Mouse (Mus musculus) midbrain, embryonic 15.5 days (tissue): Measurements from ENCODE around the gene Frmd4a. TPM values are rescaled to one million over a fixed set of nuclear protein-coding genes. Genes with fewer than 3 reads are reported as not detected.
"Not testable (repeated sequence)": the region's sequence is repeated elsewhere in the genome, so short reads cannot be mapped to it uniquely, and the experiment has no call there.

Source experiments
- ATAC-seq: fragments of 200-750 bp; cut with Nextera tagmentation; replicated peaks from 2 replicates; pipeline ENCODE4 v1.8.0; 2017; ENCODE audit warnings: moderate TSS enrichment
- H3K27ac ChIP-seq: fragments of 300-500 bp; sonication (generic); 2 replicates; pipeline ENCODE4 v1.5.1; 2015; ENCODE audit warnings: mild to moderate bottlenecking, inconsistent platforms
- H3K27me3 ChIP-seq: fragments of 300-500 bp; sonication (generic); replicated peaks from 2 replicates; pipeline ENCODE4 v1.6.1; 2015; ENCODE audit warnings: inconsistent platforms
- H3K36me3 ChIP-seq: fragments of 300-500 bp; sonication (generic); replicated peaks from 2 replicates; pipeline ENCODE4 v1.6.1; 2015; ENCODE audit warnings: inconsistent platforms
- H3K4me1 ChIP-seq: fragments of 300-500 bp; sonication (generic); 2 replicates; pipeline ENCODE4 v1.6.1; 2015; ENCODE audit warnings: inconsistent platforms
- H3K4me2 ChIP-seq: fragments of 300-500 bp; sonication (generic); 2 replicates; pipeline ENCODE4 v1.6.1; 2015; ENCODE audit warnings: inconsistent platforms, mild to moderate bottlenecking, moderate library complexity
- H3K4me3 ChIP-seq: fragments of 300-500 bp; sonication (generic); 2 replicates; pipeline ENCODE4 v1.5.1; 2015; ENCODE audit warnings: mild to moderate bottlenecking, inconsistent platforms
- H3K9ac ChIP-seq: fragments of 300-500 bp; sonication (generic); 2 replicates; pipeline ENCODE4 v1.6.1; 2015; ENCODE audit warnings: mild to moderate bottlenecking, inconsistent platforms
- H3K9me3 ChIP-seq: fragments of 300-500 bp; sonication (generic); 2 replicates; pipeline ENCODE4 v1.6.1; 2016; ENCODE audit warnings: inconsistent platforms
- WGBS: fragments of 180-500 bp; shearing (Covaris S2); methylation state at CpG from one replicate; pipeline ENCODE4 v1.1.7; 2015; ENCODE audit warnings: mixed read lengths; 5-methylcytosine and 5-hydroxymethylcytosine counted together
- polyA plus RNA-seq: library from polyadenylated mRNA; unstranded; fragments of >200 nt; fragmentation: Nextera tagmentation; extraction: Ambion mirVana; gene quantifications from 2 replicates; pipeline ENCODE4 v1.2.1, GENCODE M21; 2015

Frmd4a gene
- polyA plus RNA-seq, 1 experiment from 2014 or later = 62.7 TPM

- no peaks in the 10 kb centered on the region for H3K9me3 ChIP-seq
- peaks cover 51% of the 10 kb centered on the region for H3K4me1 ChIP-seq
- 13% methylated on average over 10 of the region's 10 CpGs for WGBS
- H3K9ac ChIP-seq = no peak overlapping the region
- no peak overlapping the region for H3K4me2 ChIP-seq
- no peak overlapping the region; the same call in 1 of the 2 replicates for H3K27ac ChIP-seq
- H3K4me3 ChIP-seq = no peak overlapping the region
- H3K27me3 ChIP-seq = no peaks in the 10 kb centered on the region
- peaks cover 3% of the 10 kb centered on the region for H3K36me3 ChIP-seq
- no peak for ATAC-seq
Measured at GRCm38 (mm10) chr2:4556188-4556587, 538.7 kb downstream of the Frmd4a start.

- Histone ChIP-seq H3K36me3 (no peaks in the 10 kb centered on the region), H3K9ac (no peak overlapping the region), H3K27me3 (no peaks in the 10 kb centered on the region), H3K9me3 (no peaks in the 10 kb centered on the region), H3K27ac (no peak overlapping the region), H3K4me2 (no peak overlapping the region), H3K4me3 (no peak overlapping the region), H3K4me1 (peaks cover 54% of the 10 kb centered on the region)
- ATAC-seq = no peak
- WGBS = 28% methylated on average over 4 of the region's 4 CpGs
Measured at GRCm38 (mm10) chr2:4557028-4557427, 539.5 kb downstream of the Frmd4a start.

- H3K27me3 ChIP-seq = no peaks in the 10 kb centered on the region
- no peaks in the 10 kb centered on the region for H3K9me3 ChIP-seq
- no peak for ATAC-seq
- H3K4me2 ChIP-seq = no peak overlapping the region
- no peak overlapping the region for H3K27ac ChIP-seq
- no peaks in the 10 kb centered on the region for H3K36me3 ChIP-seq
- H3K4me3 ChIP-seq = no peak overlapping the region
- H3K9ac ChIP-seq = no peak overlapping the region
- 32% methylated on average over 4 of the region's 4 CpGs for WGBS
- H3K4me1 ChIP-seq = peaks cover 54% of the 10 kb centered on the region
Measured at GRCm38 (mm10) chr2:4557466-4557865, 539.9 kb downstream of the Frmd4a start.

- peak overlapping the region; percentile 77 for H3K27ac ChIP-seq
- H3K4me1 ChIP-seq = peaks cover 60% of the 10 kb centered on the region
- H3K9ac ChIP-seq = no peak overlapping the region
- peak overlapping the region; percentile 31 for H3K4me3 ChIP-seq
- no peaks in the 10 kb centered on the region for H3K36me3 ChIP-seq
- H3K27me3 ChIP-seq = no peaks in the 10 kb centered on the region
- peak overlapping the region; percentile 57 for H3K4me2 ChIP-seq
- 13% methylated on average over 8 of the region's 8 CpGs for WGBS
- no peak for ATAC-seq
- H3K9me3 ChIP-seq = no peaks in the 10 kb centered on the region
Measured at GRCm38 (mm10) chr2:4558651-4559203, 541.2 kb downstream of the Frmd4a start.

GRCm38 (mm10) chr2:4559211-4559882, 541.8 kb downstream of the Frmd4a start:
- WGBS = 1% methylated on average over 27 of the region's 27 CpGs
- peak overlapping the region; percentile 31; the same call in 1 of the 2 replicates for H3K9ac ChIP-seq
- peak overlapping the region; percentile 57 for H3K4me2 ChIP-seq
- H3K36me3 ChIP-seq = no peaks in the 10 kb centered on the region
- peak; percentile 83 for ATAC-seq
- peak overlapping the region; percentile 31 for H3K4me3 ChIP-seq
- H3K9me3 ChIP-seq = no peaks in the 10 kb centered on the region
- no peaks in the 10 kb centered on the region for H3K27me3 ChIP-seq
- H3K27ac ChIP-seq = peak overlapping the region; percentile 77
- peaks cover 60% of the 10 kb centered on the region for H3K4me1 ChIP-seq

GRCm38 (mm10) chr2:4559883-4560247, 542.3 kb downstream of the Frmd4a start:
- Histone ChIP-seq H3K4me1 (peaks cover 60% of the 10 kb centered on the region), H3K4me2 (peak overlapping the region; percentile 57), H3K9ac (peak overlapping the region; percentile 31; the same call in 1 of the 2 replicates), H3K27me3 (no peaks in the 10 kb centered on the region), H3K36me3 (no peaks in the 10 kb centered on the region), H3K27ac (peak overlapping the region; percentile 77), H3K4me3 (peak overlapping the region; percentile 31), H3K9me3 (no peaks in the 10 kb centered on the region)
- ATAC-seq = no peak
- WGBS = 1% methylated on average over 8 of the region's 8 CpGs

GRCm38 (mm10) chr2:4560516-4560915, 543.0 kb downstream of the Frmd4a start:
- H3K27me3 ChIP-seq, H3K36me3 ChIP-seq, H3K9ac ChIP-seq, ATAC-seq, H3K9me3 ChIP-seq, H3K27ac ChIP-seq: not testable (repeated sequence)
- peak overlapping the region; percentile 57 for H3K4me2 ChIP-seq
- peak overlapping the region; percentile 31; the same call in 1 of the 2 replicates for H3K4me3 ChIP-seq
- H3K4me1 ChIP-seq = peaks cover 60% of the 10 kb centered on the region
- WGBS = 5% methylated on average over 2 of the region's 2 CpGs

- Histone ChIP-seq H3K9me3 (no peaks in the 10 kb centered on the region), H3K27ac (no peak overlapping the region), H3K4me3 (peak overlapping the region; percentile 31), H3K9ac (no peak overlapping the region), H3K4me2 (peak overlapping the region; percentile 57), H3K27me3 (no peaks in the 10 kb centered on the region), H3K36me3 (0 out of 2 replicates have a peak, but pooled peaks cover 6% of the 10 kb centered on the region), H3K4me1 (peaks cover 55% of the 10 kb centered on the region)
- no peak for ATAC-seq
- 28% methylated on average over 5 of the region's 5 CpGs for WGBS
Measured at GRCm38 (mm10) chr2:4561196-4561595, 543.7 kb downstream of the Frmd4a start.

GRCm38 (mm10) chr2:4562373-4562772, 544.9 kb downstream of the Frmd4a start:
- Histone ChIP-seq H3K9me3 (no peaks in the 10 kb centered on the region), H3K27me3 (no peaks in the 10 kb centered on the region), H3K4me3 (no peak overlapping the region), H3K36me3 (peaks cover 6% of the 10 kb centered on the region; the same call in 1 of the 2 replicates), H3K9ac (no peak overlapping the region), H3K27ac (0 out of 2 replicates have a peak overlapping the region, but pooled peaks have one; percentile 39), H3K4me1 (peaks cover 43% of the 10 kb centered on the region), H3K4me2 (peak overlapping the region; percentile 8; the same call in 1 of the 2 replicates)
- no peak for ATAC-seq
- 57% methylated on average over 3 of the region's 3 CpGs for WGBS

- peak overlapping the region; percentile 8; the same call in 1 of the 2 replicates for H3K4me2 ChIP-seq
- 51% methylated on average over 5 of the region's 5 CpGs for WGBS
- no peak overlapping the region for H3K4me3 ChIP-seq
- H3K27ac ChIP-seq = peak overlapping the region; percentile 39; the same call in 1 of the 2 replicates
- no peaks in the 10 kb centered on the region for H3K27me3 ChIP-seq
- peaks cover 6% of the 10 kb centered on the region; the same call in 1 of the 2 replicates for H3K36me3 ChIP-seq
- no peaks in the 10 kb centered on the region for H3K9me3 ChIP-seq
- H3K4me1 ChIP-seq = peaks cover 40% of the 10 kb centered on the region
- no peak for ATAC-seq
- no peak overlapping the region for H3K9ac ChIP-seq
Measured at GRCm38 (mm10) chr2:4562826-4563225, 545.3 kb downstream of the Frmd4a start.

GRCm38 (mm10) chr2:4563322-4563721, 545.8 kb downstream of the Frmd4a start:
- no peak overlapping the region for H3K9ac ChIP-seq
- WGBS = 57% methylated on average over 1 of the region's 1 CpGs
- no peak for ATAC-seq
- H3K4me1 ChIP-seq = peaks cover 38% of the 10 kb centered on the region
- peaks cover 6% of the 10 kb centered on the region; the same call in 1 of the 2 replicates for H3K36me3 ChIP-seq
- H3K27me3 ChIP-seq = no peaks in the 10 kb centered on the region
- H3K27ac ChIP-seq = no peak overlapping the region
- H3K4me2 ChIP-seq = no peak overlapping the region
- no peaks in the 10 kb centered on the region for H3K9me3 ChIP-seq
- no peak overlapping the region for H3K4me3 ChIP-seq

- H3K9me3 ChIP-seq = no peaks in the 10 kb centered on the region
- no peaks in the 10 kb centered on the region for H3K27me3 ChIP-seq
- no peak overlapping the region for H3K27ac ChIP-seq
- H3K4me1 ChIP-seq = peaks cover 11% of the 10 kb centered on the region
- H3K4me3 ChIP-seq = no peak overlapping the region
- no peak overlapping the region for H3K4me2 ChIP-seq
- H3K36me3 ChIP-seq = peaks cover 6% of the 10 kb centered on the region; the same call in 1 of the 2 replicates
- 90% methylated on average over 4 of the region's 4 CpGs for WGBS
- H3K9ac ChIP-seq = no peak overlapping the region
- no peak for ATAC-seq
Measured at GRCm38 (mm10) chr2:4566260-4566955, 548.9 kb downstream of the Frmd4a start.
